Mouse (Mus musculus): ENCODE results near the gene Pnkd. TPM values are rescaled to one million over a fixed set of nuclear protein-coding genes. Genes with fewer than 3 reads are reported as not detected.

The Pnkd gene
- polyA plus RNA-seq, 1 experiment from 2014 or later: 149 TPM

DNA sequence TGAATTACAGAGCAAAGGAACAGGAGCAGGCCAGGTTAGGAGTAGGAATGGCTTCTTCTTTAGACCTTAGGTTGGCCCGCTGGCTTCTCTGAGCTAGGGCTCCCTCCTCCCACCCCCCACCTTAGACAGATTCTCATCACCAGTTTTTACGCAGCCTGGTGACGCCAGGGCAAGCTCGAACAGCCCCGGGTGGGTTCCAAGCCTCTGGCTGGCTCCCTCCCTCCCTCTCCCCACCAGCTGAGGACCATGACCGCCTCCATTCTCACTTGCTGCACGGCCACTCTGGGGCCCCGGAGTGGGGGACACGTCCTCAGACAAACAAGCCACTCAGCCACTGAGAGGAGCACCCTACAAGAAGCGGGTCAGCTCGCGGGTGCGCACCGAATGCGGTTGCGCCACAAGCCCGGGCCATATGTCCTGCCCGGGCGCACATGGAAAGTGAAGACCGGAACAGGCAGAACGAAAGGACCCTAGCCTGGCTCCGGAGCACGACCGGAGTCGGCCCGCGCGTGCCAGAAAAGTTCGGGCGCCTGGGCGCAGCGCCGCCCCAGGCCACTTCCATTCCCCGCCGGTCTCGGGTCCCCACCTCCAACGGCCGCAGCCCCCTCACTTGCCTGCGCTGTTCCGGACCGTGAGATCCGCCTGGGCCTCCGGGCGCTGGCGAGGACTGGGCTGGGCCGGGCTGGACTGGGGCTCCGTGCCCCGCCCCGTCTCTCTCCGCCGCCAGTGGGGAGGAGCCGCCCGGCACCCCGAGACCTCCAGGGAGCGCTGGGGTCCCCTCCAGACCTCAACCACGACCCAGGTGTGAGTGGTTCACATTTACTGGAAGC lies 19.0 kb downstream of the Pnkd start:
- peak overlapping the region; percentile 69 for H3K4me2 ChIP-seq (replicated peaks; ENCODE audit: low read depth, low read length)
- H3K4me3 ChIP-seq (ENCODE audit: low read length): peak overlapping the region; percentile 68
- H3K36me3 ChIP-seq (ENCODE audit: insufficient read depth, low read length): no peaks in the 10 kb centered on the region
- peaks cover 24% of the 10 kb centered on the region for H3K4me1 ChIP-seq (ENCODE audit: insufficient read depth, low read length)
- no peaks in the 10 kb centered on the region for H3K9me3 ChIP-seq (ENCODE audit: low read length)
- H3K27me3 ChIP-seq (ENCODE audit: insufficient read depth, low read length): no peaks in the 10 kb centered on the region
- H3K9ac ChIP-seq (replicated peaks; ENCODE audit: low read length): peak overlapping the region; percentile 78
- peak; percentile 95 for ATAC-seq (ENCODE audit: low FRiP score, low TSS enrichment)
- WGBS: under 1% methylated on average over 56 of the region's 56 CpGs
- peak overlapping the region; percentile 85 for H3K27ac ChIP-seq (ENCODE audit: low read length)

- Histone ChIP-seq H3K36me3 (ENCODE audit: insufficient read depth, low read length) (no peaks in the 10 kb centered on the region), H3K9me3 (ENCODE audit: low read length) (no peaks in the 10 kb centered on the region), H3K4me1 (ENCODE audit: insufficient read depth, low read length) (peaks cover 17% of the 10 kb centered on the region), H3K9ac (replicated peaks; ENCODE audit: low read length) (peak overlapping the region; percentile 78), H3K4me2 (replicated peaks; ENCODE audit: low read depth, low read length) (peak overlapping the region; percentile 69), H3K27ac (ENCODE audit: low read length) (peak overlapping the region; percentile 85), H3K27me3 (ENCODE audit: insufficient read depth, low read length) (no peaks in the 10 kb centered on the region), H3K4me3 (ENCODE audit: low read length) (peak overlapping the region; percentile 68)
- 5% methylated on average over 12 of the region's 12 CpGs for WGBS
- no peak; the same call in 1 of the 2 replicates for ATAC-seq (ENCODE audit: low FRiP score, low TSS enrichment)
Measured at GRCm38 (mm10) chr1:74304339-74304790, 19.6 kb downstream of the Pnkd start.

DNA sequence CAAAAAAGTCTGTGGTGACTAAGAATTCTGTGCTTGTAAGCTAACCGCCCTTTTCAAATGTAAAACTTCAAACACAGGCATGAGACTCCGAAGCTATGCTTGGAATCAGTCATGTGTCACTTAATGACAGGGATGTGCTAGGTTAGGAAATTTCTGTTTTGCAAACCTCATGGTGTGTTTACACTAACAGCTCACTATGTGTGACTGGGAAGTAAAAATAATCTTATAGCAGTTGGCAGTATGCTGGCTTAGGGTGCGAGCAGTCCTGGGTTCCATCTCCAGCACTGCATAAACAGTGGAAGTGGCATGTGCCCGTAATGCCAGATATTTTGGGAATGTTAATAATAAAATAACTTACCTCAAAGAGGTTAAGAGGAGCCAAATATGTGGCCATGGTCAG lies 20.2 kb downstream of the Pnkd start:
- WGBS: 70% methylated on average over 4 of the region's 4 CpGs
- H3K27ac ChIP-seq (ENCODE audit: low read length): no peak overlapping the region
- H3K4me3 ChIP-seq (ENCODE audit: low read length): no peak overlapping the region
- H3K36me3 ChIP-seq (ENCODE audit: insufficient read depth, low read length): no peaks in the 10 kb centered on the region
- no peak for ATAC-seq (ENCODE audit: low FRiP score, low TSS enrichment)
- H3K4me2 ChIP-seq (replicated peaks; ENCODE audit: low read depth, low read length): no peak overlapping the region
- H3K9me3 ChIP-seq (ENCODE audit: low read length): no peaks in the 10 kb centered on the region
- H3K4me1 ChIP-seq (ENCODE audit: insufficient read depth, low read length): peaks cover 16% of the 10 kb centered on the region
- H3K9ac ChIP-seq (replicated peaks; ENCODE audit: low read length): no peak overlapping the region
- no peaks in the 10 kb centered on the region for H3K27me3 ChIP-seq (ENCODE audit: insufficient read depth, low read length)

DNA sequence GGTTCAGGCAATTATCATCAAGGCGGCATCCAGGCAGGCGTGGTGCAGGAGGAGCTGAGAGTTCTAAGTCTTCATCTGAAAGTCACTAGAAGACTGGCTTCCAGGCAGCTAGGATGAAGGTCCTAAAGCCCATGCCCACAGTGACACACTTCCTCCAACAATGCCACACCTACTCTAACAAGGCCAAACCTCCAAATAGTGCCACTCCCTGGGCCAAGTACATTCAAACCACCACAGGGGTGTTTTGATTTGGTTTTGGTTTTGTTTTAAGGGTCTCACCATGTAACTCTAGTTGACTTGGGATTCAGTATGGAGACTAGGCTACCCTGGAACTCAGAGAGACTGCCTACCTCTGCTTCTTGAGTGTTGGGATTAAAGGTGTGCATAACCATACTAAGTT lies 20.8 kb downstream of the Pnkd start, which contains the start of gene Tmbim1:
TSS of gene Tmbim1 (minus strand) at position 101 of the 400 bp plus-strand sequence.
- Histone ChIP-seq H3K4me2 (replicated peaks; ENCODE audit: low read depth, low read length) (peak within 1 kb of the TSS; percentile 69), H3K9me3 (ENCODE audit: low read length) (no peaks in the 10 kb centered on the region), H3K4me1 (ENCODE audit: insufficient read depth, low read length) (peaks cover 17% of the 10 kb centered on the region), H3K4me3 (ENCODE audit: low read length) (peak within 1 kb of the TSS; percentile 68), H3K9ac (replicated peaks; ENCODE audit: low read length) (peak within 1 kb of the TSS; percentile 78), H3K27me3 (ENCODE audit: insufficient read depth, low read length) (no peaks in the 10 kb centered on the region), H3K27ac (ENCODE audit: low read length) (peak within 1 kb of the TSS; percentile 85), H3K36me3 (ENCODE audit: insufficient read depth, low read length) (no peaks in the 10 kb centered on the region)
- no peak for ATAC-seq (ENCODE audit: low FRiP score, low TSS enrichment)
- 70% methylated on average over 2 of the region's 2 CpGs for WGBS

DNA sequence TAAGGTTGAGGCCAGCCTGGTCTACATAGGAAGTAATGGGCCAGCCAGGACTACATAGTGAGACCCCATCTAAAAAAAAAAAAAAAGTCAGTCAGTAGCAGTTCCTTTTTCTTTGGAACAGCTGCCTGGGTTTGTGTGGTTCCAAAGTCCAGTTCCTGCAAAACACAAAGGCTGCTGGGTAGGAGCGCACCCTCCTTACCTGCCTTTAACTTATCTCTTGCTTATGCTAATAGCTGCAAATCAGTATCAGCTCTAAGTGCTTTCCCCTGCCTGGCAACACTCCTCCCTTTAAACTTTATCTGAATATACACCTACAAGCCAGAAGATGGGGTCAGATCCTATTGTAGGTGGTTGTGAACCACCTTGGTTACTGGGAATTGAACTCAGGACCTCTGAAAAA lies 22.4 kb downstream of the Pnkd start:
- Histone ChIP-seq H3K36me3 (ENCODE audit: insufficient read depth, low read length) (no peaks in the 10 kb centered on the region), H3K4me1 (ENCODE audit: insufficient read depth, low read length) (peaks cover 17% of the 10 kb centered on the region), H3K27me3 (ENCODE audit: insufficient read depth, low read length) (no peaks in the 10 kb centered on the region), H3K9ac (replicated peaks; ENCODE audit: low read length) (no peak overlapping the region), H3K9me3 (ENCODE audit: low read length) (no peaks in the 10 kb centered on the region), H3K4me3 (ENCODE audit: low read length) (no peak overlapping the region), H3K4me2 (replicated peaks; ENCODE audit: low read depth, low read length) (no peak overlapping the region), H3K27ac (ENCODE audit: low read length) (no peak overlapping the region)
- ATAC-seq (ENCODE audit: low FRiP score, low TSS enrichment): no peak
- 91% methylated on average over 1 of the region's 1 CpGs for WGBS

GRCm38 (mm10) chr1:74308001-74308964 lies 23.6 kb downstream of the Pnkd start:
- 65% methylated on average over 10 of the region's 10 CpGs for WGBS
- no peak overlapping the region for H3K4me2 ChIP-seq (replicated peaks; ENCODE audit: low read depth, low read length)
- no peak overlapping the region for H3K4me3 ChIP-seq (ENCODE audit: low read length)
- no peak overlapping the region for H3K9ac ChIP-seq (replicated peaks; ENCODE audit: low read length)
- no peaks in the 10 kb centered on the region for H3K27me3 ChIP-seq (ENCODE audit: insufficient read depth, low read length)
- H3K9me3 ChIP-seq (ENCODE audit: low read length): no peaks in the 10 kb centered on the region
- peaks cover 7% of the 10 kb centered on the region for H3K4me1 ChIP-seq (ENCODE audit: insufficient read depth, low read length)
- no peaks in the 10 kb centered on the region for H3K36me3 ChIP-seq (ENCODE audit: insufficient read depth, low read length)
- no peak overlapping the region for H3K27ac ChIP-seq (ENCODE audit: low read length)
- ATAC-seq (ENCODE audit: low FRiP score, low TSS enrichment): no peak

DNA sequence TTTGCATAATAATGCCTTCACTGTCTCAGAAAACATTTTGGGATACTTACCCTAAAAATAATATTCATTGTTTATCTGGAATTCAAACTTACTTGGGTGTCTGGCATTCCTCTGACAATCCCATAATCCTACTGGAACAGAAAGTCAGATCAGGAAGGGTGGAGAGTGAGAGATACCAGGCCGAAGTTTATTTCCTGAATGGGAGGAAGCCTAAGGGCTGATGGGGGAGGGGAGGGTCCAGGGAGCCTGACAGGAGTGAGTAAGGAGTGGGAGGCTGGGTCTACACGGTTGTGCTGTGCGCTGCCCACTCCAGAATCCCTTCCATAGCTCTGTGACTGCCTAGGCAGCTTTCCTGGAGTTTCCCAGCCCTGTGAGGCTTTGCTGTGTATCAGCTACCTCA lies 25.0 kb downstream of the Pnkd start:
- H3K27me3 ChIP-seq (ENCODE audit: insufficient read depth, low read length): no peaks in the 10 kb centered on the region
- no peaks in the 10 kb centered on the region for H3K9me3 ChIP-seq (ENCODE audit: low read length)
- H3K9ac ChIP-seq (replicated peaks; ENCODE audit: low read length): no peak overlapping the region
- 26% methylated on average over 3 of the region's 3 CpGs for WGBS
- peak overlapping the region; percentile 35; the same call in 1 of the 2 replicates for H3K27ac ChIP-seq (ENCODE audit: low read length)
- no peaks in the 10 kb centered on the region for H3K36me3 ChIP-seq (ENCODE audit: insufficient read depth, low read length)
- 0 out of 2 replicates have a peak, but pooled peaks have one; percentile 16 for ATAC-seq (ENCODE audit: low FRiP score, low TSS enrichment)
- no peak overlapping the region for H3K4me3 ChIP-seq (ENCODE audit: low read length)
- no peak overlapping the region for H3K4me2 ChIP-seq (replicated peaks; ENCODE audit: low read depth, low read length)
- H3K4me1 ChIP-seq (ENCODE audit: insufficient read depth, low read length): peaks cover 4% of the 10 kb centered on the region

GRCm38 (mm10) chr1:74313049-74313692 lies 28.4 kb downstream of the Pnkd start:
- no peak overlapping the region for H3K9ac ChIP-seq (replicated peaks; ENCODE audit: low read length)
- H3K4me1 ChIP-seq (ENCODE audit: insufficient read depth, low read length): peaks cover 6% of the 10 kb centered on the region
- no peaks in the 10 kb centered on the region for H3K36me3 ChIP-seq (ENCODE audit: insufficient read depth, low read length)
- 3% methylated on average over 3 of the region's 3 CpGs for WGBS
- H3K9me3 ChIP-seq (ENCODE audit: low read length): no peaks in the 10 kb centered on the region
- no peak for ATAC-seq (ENCODE audit: low FRiP score, low TSS enrichment)
- H3K4me2 ChIP-seq (replicated peaks; ENCODE audit: low read depth, low read length): no peak overlapping the region
- H3K27ac ChIP-seq (ENCODE audit: low read length): no peak overlapping the region
- H3K4me3 ChIP-seq (ENCODE audit: low read length): no peak overlapping the region
- H3K27me3 ChIP-seq (ENCODE audit: insufficient read depth, low read length): no peaks in the 10 kb centered on the region

- no peak overlapping the region for H3K27ac ChIP-seq (ENCODE audit: low read length)
- H3K4me2 ChIP-seq (replicated peaks; ENCODE audit: low read depth, low read length): no peak overlapping the region
- no peaks in the 10 kb centered on the region for H3K9me3 ChIP-seq (ENCODE audit: low read length)
- WGBS: 91% methylated on average over 3 of the region's 3 CpGs
- H3K4me3 ChIP-seq (ENCODE audit: low read length): no peak overlapping the region
- H3K27me3 ChIP-seq (ENCODE audit: insufficient read depth, low read length): no peaks in the 10 kb centered on the region
- H3K36me3 ChIP-seq (ENCODE audit: insufficient read depth, low read length): no peaks in the 10 kb centered on the region
- no peak for ATAC-seq (ENCODE audit: low FRiP score, low TSS enrichment)
- H3K4me1 ChIP-seq (ENCODE audit: insufficient read depth, low read length): peaks cover 5% of the 10 kb centered on the region
- no peak overlapping the region for H3K9ac ChIP-seq (replicated peaks; ENCODE audit: low read length)
Measured at GRCm38 (mm10) chr1:74314796-74315195, 30.1 kb downstream of the Pnkd start.
